Mouse (Mus musculus) Patski (cell line): ENCODE results near the gene Enkd1. TPM values are rescaled to one million over a fixed set of nuclear protein-coding genes. Genes with fewer than 3 reads are reported as not detected.

ENCODE experiments used
- ATAC-seq: fragments of 100-300 bp; one replicate; pipeline ENCODE4 v1.8.0; 2021
- CTCF ChIA-PET: fragments of 350-600 bp; sonication (Branson Sonifier 250); formaldehyde crosslinking; loops from one replicate; lab custom pipeline; 2022; ENCODE audit warnings: inconsistent platforms; lab: Charles Lee
- POLR2A ChIA-PET: fragments of 350-600 bp; sonication (Branson Sonifier 250); formaldehyde crosslinking; loops from one replicate; lab custom pipeline; 2022; ENCODE audit warnings: antibody characterized with exemption, inconsistent platforms; lab: Charles Lee
- DNase-seq: peaks from one replicate; pipeline ENCODE4 v3.0.0-alpha.2; 2011; ENCODE audit warnings: low read depth, low spot score
- H3K27me3 ChIP-seq: fragments of 371-371 bp; one replicate; pipeline ENCODE4 v1.5.1; 2021
- CTCF ChIP-seq: fragments of 100-300 bp; IDR thresholded peaks from one replicate; pipeline ENCODE4 v1.5.1; 2021
- in situ Hi-C: fragments of 300-500 bp; cut with MboI; formaldehyde crosslinking; loops from 3 replicates; pipeline ENCODE4 v1.11.1; 2018; ENCODE audit warnings: low pct_unique_long_range_greater_than_20kb, mixed read lengths
- polyA plus RNA-seq: library from polyadenylated mRNA; unstranded; gene quantifications from one replicate; pipeline ENCODE4 v1.2.3, GENCODE M21; 2021

The Enkd1 gene
- polyA plus RNA-seq, 1 experiment from 2014 or later = 39.5 TPM

DNA sequence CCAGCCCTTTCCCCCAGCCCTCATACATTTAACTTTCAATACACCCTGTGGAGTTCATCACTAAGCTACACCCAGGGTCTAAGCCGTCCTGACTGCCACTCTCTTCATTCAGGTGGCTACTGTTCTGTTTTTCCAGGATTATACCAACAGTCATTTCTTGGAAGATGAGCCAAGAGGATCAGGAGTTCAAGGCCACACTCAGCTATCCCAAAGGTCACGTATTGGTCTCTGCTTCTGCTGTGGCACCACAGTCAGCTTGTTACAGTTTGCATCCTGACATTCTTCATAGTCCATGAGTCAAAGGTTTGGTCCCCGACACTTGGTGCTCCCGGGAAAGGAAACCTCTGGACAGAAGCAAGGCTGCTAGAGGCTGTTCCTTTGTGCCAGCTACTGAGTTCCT, 11.6 kb upstream of the Enkd1 start:
- no peak for TF ChIP-seq CTCF
- no peak for DNase-seq
- H3K27me3 ChIP-seq = no peaks in the 10 kb centered on the region
- ChIA-PET POLR2A (no interaction called here), CTCF (interaction anchor here (1.1 kb wide), 1 partner anchor 115 kb away, joined by 3 read pairs; no protein-coding TSS in a partner anchor)
- in situ Hi-C loops = loop anchor here (10.0 kb wide), 1 partner anchor 215 kb away; the partner anchor contains the start of genes Ctrl and Psmb10
- no peak for ATAC-seq

DNA sequence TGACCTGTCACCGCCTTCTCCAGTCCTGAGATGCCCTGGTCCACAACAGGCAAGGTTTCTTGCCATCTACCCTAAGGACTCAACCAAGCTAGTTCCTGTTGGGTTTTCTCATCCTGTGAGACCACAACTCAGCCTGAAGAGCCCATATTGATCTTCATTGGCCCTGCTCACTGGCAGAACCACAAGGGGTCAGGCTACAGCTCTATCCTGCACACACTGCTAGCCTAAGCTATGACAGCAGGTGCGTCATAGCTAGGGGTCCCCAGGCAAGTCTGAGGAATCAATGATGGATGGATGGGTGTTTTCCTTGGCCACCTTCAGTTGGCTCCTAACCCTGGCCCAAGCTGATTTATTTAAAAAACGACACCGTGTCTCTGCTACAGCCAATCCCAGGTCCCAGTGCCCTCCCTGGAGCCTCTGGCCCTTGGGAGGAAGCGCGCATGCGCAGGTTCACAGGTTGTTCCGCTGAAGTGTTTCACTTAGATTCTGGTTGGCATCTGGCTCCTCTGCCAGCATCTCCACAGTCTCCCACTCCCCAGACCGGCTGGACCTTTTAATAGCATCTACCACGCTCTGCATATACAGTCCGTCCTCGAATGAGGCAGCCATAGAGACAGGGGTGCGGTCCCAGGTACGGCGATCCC, 8.4 kb upstream of the Enkd1 start:
- no peak for TF ChIP-seq CTCF
- in situ Hi-C loops = loop anchor here (10.0 kb wide), 1 partner anchor 218 kb away; the partner anchor contains the start of genes Ctrl and Psmb10
- no peak for ATAC-seq
- no peaks in the 10 kb centered on the region for H3K27me3 ChIP-seq
- CTCF ChIA-PET = interaction anchor here (2.7 to 3.8 kb wide), 3 partner anchors 56 to 75 kb away, joined by 14 to 40 read pairs (median 20); no protein-coding TSS in a partner anchor
- POLR2A ChIA-PET = no interaction called here
- no peak for DNase-seq

DNA sequence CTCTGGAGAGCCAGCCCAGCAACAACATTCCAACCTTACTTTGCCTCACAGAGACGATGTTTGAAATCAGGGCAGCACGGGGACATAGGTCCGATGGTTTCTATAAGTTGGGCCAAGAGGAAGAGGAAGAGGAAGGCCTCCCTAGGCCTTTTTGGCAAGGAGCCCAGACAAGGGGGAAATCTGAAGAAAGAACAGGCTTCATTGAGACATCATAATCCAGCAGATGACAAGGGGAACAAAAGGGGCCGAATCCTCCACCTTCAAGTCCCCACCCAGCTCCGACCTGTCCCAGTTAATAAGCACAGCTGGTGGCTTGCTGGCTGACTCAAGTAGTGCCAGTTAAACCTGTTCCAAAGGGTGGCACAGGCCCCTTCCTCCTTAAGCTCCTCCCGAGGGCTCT, 7.0 kb upstream of the Enkd1 start:
- DNase-seq (no peak), ATAC-seq (no peak)
- no peaks in the 10 kb centered on the region for H3K27me3 ChIP-seq
- ChIA-PET CTCF (interaction anchor here (0.8 to 3.8 kb wide), 13 partner anchors 8 to 243 kb away, joined by 3 to 40 read pairs (median 5); partner anchors contain the start of gene Thap11), POLR2A (no interaction called here)
- TF ChIP-seq CTCF = no peak
- in situ Hi-C loops = loop anchor here (10.0 kb wide), 1 partner anchor 220 kb away; the partner anchor contains the start of genes Ctrl and Psmb10

DNA sequence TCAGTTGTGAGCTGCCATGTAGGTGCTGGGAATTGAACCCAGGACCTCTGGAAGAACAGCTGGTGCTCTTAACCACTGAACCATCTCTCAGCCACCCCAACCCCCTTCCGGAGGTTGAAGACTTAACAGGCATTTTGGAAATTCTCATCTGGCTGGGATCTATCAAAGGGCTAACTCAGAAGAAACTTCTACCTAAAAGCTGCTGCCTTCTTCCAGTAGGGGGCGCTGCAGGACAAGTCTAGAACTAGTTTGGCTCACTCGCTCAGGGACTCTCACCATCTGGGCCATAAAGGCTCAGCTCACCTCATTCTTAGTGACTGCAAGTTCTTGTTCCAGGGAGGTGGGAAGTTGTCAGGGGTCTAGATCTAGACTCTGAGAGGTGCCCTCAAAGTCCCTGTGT, 6.1 kb upstream of the Enkd1 start:
- CTCF ChIA-PET = interaction anchor here (1.0 to 3.8 kb wide), 19 partner anchors 9 to 244 kb away, joined by 3 to 40 read pairs (median 5); partner anchors contain the start of genes Ranbp10 and Thap11
- POLR2A ChIA-PET = interaction anchor here (1.0 kb wide), 1 partner anchor 75 kb away, joined by 3 read pairs; no protein-coding TSS in a partner anchor
- in situ Hi-C loops = loop anchor here (5.0 to 10.0 kb wide), 2 partner anchors 73 to 221 kb away; partner anchors contain the start of genes Ctrl and Psmb10
- ATAC-seq = peak; percentile 44
- no peaks in the 10 kb centered on the region for H3K27me3 ChIP-seq
- DNase-seq = no peak
- no peak for TF ChIP-seq CTCF

DNA sequence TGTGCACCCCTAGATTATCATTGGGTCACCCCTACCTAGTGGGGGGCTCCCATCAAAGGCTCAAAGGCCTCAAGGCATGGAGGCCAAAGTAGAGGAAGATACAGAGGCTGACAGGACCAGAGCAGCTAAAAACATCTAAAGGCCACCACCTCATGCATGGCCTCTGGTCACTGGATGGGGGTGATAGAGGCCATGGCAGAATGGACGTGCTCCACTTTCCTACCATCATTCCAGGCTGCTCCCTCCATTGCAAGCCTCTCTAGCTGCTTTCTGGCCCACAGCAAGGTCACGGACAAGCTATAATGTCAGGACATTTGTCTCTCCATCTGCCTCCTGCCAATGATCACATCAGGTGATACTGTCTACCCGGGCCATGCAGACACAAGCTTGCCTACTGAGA, 4.3 kb upstream of the Enkd1 start:
- ATAC-seq (no peak), DNase-seq (no peak)
- TF ChIP-seq CTCF = no peak
- POLR2A ChIA-PET = no interaction called here
- no peaks in the 10 kb centered on the region for H3K27me3 ChIP-seq
- in situ Hi-C loops = loop anchor here (5.0 to 10.0 kb wide), 2 partner anchors 75 to 223 kb away; partner anchors contain the start of genes Ctrl and Psmb10
- CTCF ChIA-PET = no interaction called here

DNA sequence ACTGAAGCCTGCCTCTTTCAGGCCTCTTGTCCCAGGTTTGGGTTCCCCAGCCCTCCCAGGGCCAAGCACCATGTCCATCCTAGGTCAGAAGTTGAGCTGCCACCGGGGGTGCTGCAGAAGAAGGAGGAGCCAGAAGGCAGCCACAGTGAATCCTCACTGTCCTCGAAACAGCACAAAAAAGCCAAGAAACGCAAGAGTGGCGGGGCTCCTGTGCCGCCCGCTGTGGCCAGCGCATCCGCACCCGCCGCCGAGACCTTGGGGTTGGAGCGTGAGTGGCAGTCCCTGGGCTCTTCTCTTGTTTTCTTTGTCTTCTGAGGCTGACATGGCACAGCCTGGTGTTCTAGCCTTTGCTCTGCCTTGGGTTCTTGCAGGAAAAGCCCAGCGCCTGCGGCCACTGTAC, 1.3 kb upstream of the Enkd1 start:
- H3K27me3 ChIP-seq = no peaks in the 10 kb centered on the region
- ChIA-PET POLR2A (no interaction called here), CTCF (interaction anchor here (1.0 kb wide), 1 partner anchor 79 kb away, joined by 3 read pairs; no protein-coding TSS in a partner anchor)
- ATAC-seq = no peak
- in situ Hi-C loops = no loop called here
- TF ChIP-seq CTCF = no peak
- no peak for DNase-seq

DNA sequence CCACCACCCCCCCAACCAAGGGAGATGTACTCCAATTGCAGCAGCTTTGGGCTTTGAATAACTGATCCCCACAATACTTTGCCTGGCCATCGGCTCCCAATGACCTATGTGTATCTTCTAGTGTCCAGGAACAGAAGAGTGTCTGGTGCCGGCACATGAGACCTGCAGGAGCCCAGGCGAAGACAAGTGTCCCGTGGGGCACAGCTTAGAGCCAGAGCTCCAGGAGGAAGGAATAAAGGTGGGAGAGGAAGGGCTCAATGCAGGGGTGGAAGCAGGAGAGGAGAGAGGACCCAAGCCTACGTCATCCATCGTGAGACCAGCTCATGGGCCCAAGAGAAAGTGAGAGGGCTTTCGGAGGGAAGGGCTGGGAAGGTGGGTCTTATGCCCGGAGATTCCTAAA, 665 bp upstream of the Enkd1 start:
- no peak for TF ChIP-seq CTCF
- DNase-seq (no peak), ATAC-seq (no peak)
- no peaks in the 10 kb centered on the region for H3K27me3 ChIP-seq
- ChIA-PET POLR2A (interaction anchor here (0.6 kb wide), 1 partner anchor 88 kb away, joined by 4 read pairs; no protein-coding TSS in a partner anchor), CTCF (interaction anchor here (0.9 to 1.0 kb wide), 2 partner anchors 62 to 80 kb away, joined by 3 read pairs; no protein-coding TSS in a partner anchor)
- in situ Hi-C loops = no loop called here

DNA sequence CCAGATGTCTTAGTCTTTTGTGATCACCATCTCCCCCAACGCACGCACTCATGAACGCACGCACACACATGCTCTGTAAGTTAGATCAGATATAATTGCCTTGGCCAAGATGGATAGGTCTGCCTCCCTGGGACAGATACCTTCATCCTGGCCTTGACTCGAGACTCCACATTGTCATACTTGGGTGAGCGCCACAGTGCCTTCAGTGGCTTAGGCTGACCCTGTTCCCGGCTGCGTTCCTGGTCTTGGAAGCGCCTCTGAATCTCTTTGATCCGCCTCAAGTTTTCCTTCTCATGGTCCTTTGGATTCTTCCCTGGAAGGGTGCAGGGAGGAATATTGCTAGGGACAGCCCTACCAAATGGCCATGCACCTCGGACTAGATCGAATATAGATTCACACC, 1.6 kb downstream of the Enkd1 start:
- POLR2A ChIA-PET = no interaction called here
- no peak for TF ChIP-seq CTCF

DNA sequence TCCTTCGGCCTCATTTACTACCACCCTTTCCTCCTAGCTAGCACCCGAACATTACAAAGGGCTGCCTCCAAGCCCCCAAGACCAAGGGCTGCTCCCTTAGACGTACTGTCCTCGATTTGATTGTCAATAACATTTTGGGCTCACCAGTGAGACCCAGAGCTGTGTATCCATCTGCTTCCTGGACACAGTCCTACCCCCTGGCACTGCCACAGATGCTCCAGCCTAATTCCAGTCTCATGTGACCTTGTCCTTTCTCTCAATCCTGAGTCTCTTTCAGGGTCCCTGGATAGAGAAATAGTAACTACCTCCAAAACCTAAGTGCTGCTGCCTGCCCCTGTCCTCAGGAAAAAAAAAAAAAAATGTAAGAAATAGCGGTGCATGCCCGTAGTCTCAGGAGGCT, 3.1 kb downstream of the Enkd1 start:
- POLR2A ChIA-PET = interaction anchor here (0.7 kb wide), 1 partner anchor 12 kb away, joined by 3 read pairs; no protein-coding TSS in a partner anchor
- CTCF ChIA-PET = interaction anchor here (1.5 kb wide), 1 partner anchor 9 kb away, joined by 4 read pairs; no protein-coding TSS in a partner anchor
- no peak for TF ChIP-seq CTCF
- no peaks in the 10 kb centered on the region for H3K27me3 ChIP-seq
- DNase-seq (no peak), ATAC-seq (no peak)
- in situ Hi-C loops = no loop called here

More for the DNA sequence above, 1.6 kb downstream of the Enkd1 start:
- CTCF ChIA-PET = no interaction called here
- no peak for DNase-seq
- in situ Hi-C loops = no loop called here
- ATAC-seq = no peak
- H3K27me3 ChIP-seq = no peaks in the 10 kb centered on the region

DNA sequence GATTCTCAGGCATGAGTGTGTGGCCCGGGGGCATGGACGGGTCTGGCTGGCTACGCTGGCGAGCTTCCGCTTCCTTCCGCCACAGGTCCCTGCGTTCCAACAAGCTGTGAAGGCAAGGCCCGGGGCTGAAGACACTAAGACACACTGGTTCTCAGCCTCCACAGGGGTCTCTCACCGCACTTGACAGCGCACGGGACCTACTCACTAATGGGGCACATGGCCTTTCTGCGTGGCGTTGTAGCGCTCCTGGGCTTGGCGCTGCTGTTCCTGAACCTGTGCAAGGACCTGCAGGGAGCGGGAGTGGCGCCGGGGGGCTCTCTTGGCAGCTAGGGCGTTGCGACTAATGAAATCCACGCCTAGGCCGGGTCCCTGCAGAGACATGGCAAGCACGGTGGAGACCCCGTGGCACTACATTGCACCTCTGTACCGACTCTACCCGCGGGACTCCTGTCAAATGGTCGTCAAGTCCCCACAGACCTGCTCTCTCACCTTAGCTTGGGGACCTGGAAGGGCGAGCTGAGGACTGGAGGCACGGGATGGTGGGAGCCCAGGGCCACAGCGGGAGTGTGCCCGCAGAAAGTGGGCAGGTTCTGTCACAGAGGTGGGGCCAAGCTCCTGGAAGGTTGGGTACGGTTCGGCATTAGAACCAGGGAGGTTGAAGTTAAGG, 3.7 kb downstream of the Enkd1 start:
- in situ Hi-C loops = no loop called here
- POLR2A ChIA-PET = no interaction called here
- DNase-seq (no peak), ATAC-seq (no peak)
- CTCF ChIA-PET = interaction anchor here (1.4 to 1.5 kb wide), 2 partner anchors 10 to 140 kb away, joined by 3 to 4 read pairs; no protein-coding TSS in a partner anchor
- no peak for TF ChIP-seq CTCF
- no peaks in the 10 kb centered on the region for H3K27me3 ChIP-seq
